Comparison of ENCODE assay signal across 20 mouse cellular contexts in genomic region chr1:169071366-169071765, GRCm38 (mm10).
DNase-seq lines count a peak whose midpoint lies in the region; ATAC-seq and TF ChIP-seq lines count a peak whose summit lies in the region.
"Had no signal": no experiment of that assay in that cellular context is flagged by ENCODE, and none has a peak within 500 bp of the region (broad histone marks: within the 10 kb centered on the region; RNA-seq: fewer than 3 reads in every experiment).

No protein-coding gene starts in this region.

- no peaks in the 10 kb centered on the region for H3K9me3 ChIP-seq in midbrain, embryonic 11.5 days (ENCODE audit: control insufficient read depth, low read length)
- no peaks in the 10 kb centered on the region for H3K9me3 ChIP-seq in midbrain, postnatal 0 days (ENCODE audit: low read length)

- H3K27me3 ChIP-seq in midbrain, embryonic 11.5 days (ENCODE audit: control insufficient read depth, insufficient read depth, low read length), result no peaks in the 10 kb centered on the region
- H3K27me3 ChIP-seq in midbrain, postnatal 0 days (ENCODE audit: insufficient read depth, low read length), result no peaks in the 10 kb centered on the region
- H3K27me3 ChIP-seq: CH12.LX had no signal

- no peak for TF ChIP-seq POLR2A in brain, embryonic 14.5 days (IDR thresholded peaks at IDR 0.05; ENCODE audit: borderline replicate concordance, extremely low read depth, insufficient read depth, insufficient read length, poor library complexity, severe bottlenecking)

- ATAC-seq in midbrain, embryonic 11.5 days (ENCODE audit: low FRiP score), result no peak
- ATAC-seq in midbrain, postnatal 0 days (ENCODE audit: low FRiP score), result no peak
- ATAC-seq: activated CD4-positive, CD25-positive, alpha-beta regulatory T cell, adult 4 months; CD4-positive, CD25-positive, alpha-beta regulatory T cell, adult 4 months; Patski had no signal

- no peaks in the 10 kb centered on the region for H3K36me3 ChIP-seq in midbrain, embryonic 11.5 days (ENCODE audit: control insufficient read depth, insufficient read depth, low read length)
- no peaks in the 10 kb centered on the region for H3K36me3 ChIP-seq in midbrain, postnatal 0 days (ENCODE audit: insufficient read depth, low read length)
- H3K36me3 ChIP-seq: G1E had no signal

- no peak for TF ChIP-seq CTCF in midbrain, postnatal 0 days (IDR thresholded peaks at IDR 0.05)
- TF ChIP-seq CTCF in brain, embryonic 14.5 days (IDR thresholded peaks at IDR 0.05; ENCODE audit: borderline replicate concordance, extremely low read depth, insufficient read depth, insufficient read length), result no peak

- H3K27ac ChIP-seq in midbrain, embryonic 11.5 days (ENCODE audit: low read depth, low read length), result no peak overlapping the region
- no peak overlapping the region for H3K27ac ChIP-seq in midbrain, postnatal 0 days (ENCODE audit: low read depth, low read length)

- no peaks in the 10 kb centered on the region for H3K4me1 ChIP-seq in midbrain, embryonic 11.5 days (ENCODE audit: control insufficient read depth, insufficient read depth, low read length)
- no peaks in the 10 kb centered on the region for H3K4me1 ChIP-seq in midbrain, postnatal 0 days (ENCODE audit: insufficient read depth, low read length)

- DNase-seq in midbrain, embryonic 11.5 days (ENCODE audit: low spot score, missing footprints), result peak; percentile 82
- no peak for DNase-seq in midbrain, postnatal 0 days (ENCODE audit: low spot score)
- DNase-seq in brain, embryonic 14.5 days (ENCODE audit: low read depth), result peak; percentile 62
- DNase-seq in right cerebral cortex, adult 2 months (ENCODE audit: low spot score in 2 of 2), result no peak
- DNase-seq: adrenal gland, adult 2 months; adrenal gland, adult 8-10 months; adrenal gland, postnatal 10 days; adrenal gland, postnatal 14 days; adrenal gland, postnatal 25 days; adrenal gland, postnatal 36 days; B cell, adult 2 months; cerebellum, adult 11 months; cerebellum, adult 11-12 months; cerebellum, adult 18-20 months; cerebellum, adult 2 months had no signal

- H3K9ac ChIP-seq in midbrain, embryonic 11.5 days (ENCODE audit: low read length), result no peak overlapping the region
- no peak overlapping the region for H3K9ac ChIP-seq in midbrain, postnatal 0 days (replicated peaks; ENCODE audit: low read length, poor library complexity, severe bottlenecking)

- no peak overlapping the region for H3K4me3 ChIP-seq in midbrain, embryonic 11.5 days (ENCODE audit: low read depth, low read length)
- H3K4me3 ChIP-seq in midbrain, postnatal 0 days (ENCODE audit: low read depth, low read length), result no peak overlapping the region

- H3K4me2 ChIP-seq in midbrain, embryonic 11.5 days, result no peak overlapping the region
- H3K4me2 ChIP-seq in midbrain, postnatal 0 days (ENCODE audit: low read depth, low read length, poor library complexity, severe bottlenecking), result no peak overlapping the region

- WGBS in midbrain, embryonic 11.5 days, result 74% methylated on average over 4 of the region's 4 CpGs
- WGBS in midbrain, postnatal 0 days, result 64% methylated on average over 4 of the region's 4 CpGs

Comparison
In these comparisons a context has a peak if more than half of its experiments do, and no peak if none do; other contexts are left out.
1. DNase-seq: peak in midbrain, embryonic 11.5 days (single experiment) and brain, embryonic 14.5 days (single experiment); none in midbrain, postnatal 0 days (single experiment) and right cerebral cortex, adult 2 months (0 of 2).